Mouse (Mus musculus): ENCODE data around the gene Cfap221. TPM values are rescaled to one million over a fixed set of nuclear protein-coding genes. Genes with fewer than 3 reads are reported as not detected.

Cfap221 gene
- total and polyA plus RNA-seq, 3 experiments = not detected

DNA sequence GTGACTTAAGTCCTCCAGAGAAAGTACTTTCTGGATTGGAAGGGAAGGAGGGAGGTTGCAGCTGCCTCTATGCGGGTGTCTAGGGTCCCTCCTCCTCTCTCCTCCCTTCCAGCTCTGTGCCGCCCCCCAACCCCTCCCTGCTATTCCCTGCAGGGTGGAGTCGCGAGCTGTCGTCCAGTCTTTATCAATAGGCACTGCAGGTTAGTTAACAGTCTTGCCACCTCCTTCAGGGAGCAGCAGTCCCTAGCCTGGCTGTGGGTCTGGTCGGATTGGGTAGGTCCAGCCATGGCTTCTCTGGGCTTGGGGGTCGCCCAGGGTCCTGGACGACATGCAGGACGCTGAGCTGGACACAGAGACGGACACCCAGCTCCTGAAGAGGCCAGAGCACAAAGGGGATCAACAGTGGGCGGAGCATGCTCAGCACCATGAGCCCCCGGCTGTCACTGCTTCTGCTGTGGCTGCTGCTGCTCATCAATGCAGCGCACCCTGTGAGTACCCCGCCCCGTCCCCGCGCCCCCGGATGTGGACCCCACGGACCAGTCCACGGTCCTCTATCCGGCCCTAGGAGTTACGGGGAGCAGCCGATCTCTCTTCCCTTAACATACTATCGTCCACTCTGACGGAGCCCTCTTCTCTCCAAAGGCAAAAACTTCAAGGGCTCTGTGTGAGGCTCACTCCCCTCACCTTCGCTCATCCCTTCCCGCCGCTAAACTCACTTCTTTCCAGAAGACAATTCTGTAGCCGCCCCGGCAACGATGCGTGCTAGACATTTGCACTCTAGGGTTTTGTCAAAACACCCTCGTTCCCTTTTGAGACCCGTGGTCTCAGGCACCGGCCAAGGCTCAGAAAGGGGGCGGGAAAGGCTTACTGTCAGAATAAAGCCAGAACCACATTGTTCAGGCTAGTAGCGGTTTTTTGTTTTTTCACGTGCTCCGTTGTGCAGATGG, 10.1 kb upstream of the Cfap221 start, which contains the start of gene Sctr:
TSS of gene Sctr (plus strand) at position 51 of the 947 bp plus-strand sequence.
- Histone ChIP-seq H3K4me2 (ENCODE audit: insufficient read depth, low read depth, poor library complexity, severe bottlenecking) (no peak within 1 kb of the TSS), H3K4me1 (ENCODE audit: control insufficient read depth in 1 of 2, insufficient read depth in 2 of 2) (no peaks in the 10 kb centered on the region), H3K36me3 (replicated peaks in 1 of 2; ENCODE audit: control insufficient read depth in 1 of 2, insufficient read depth in 1 of 2, low read length in 1 of 2) (no peaks in the 10 kb centered on the region), H3K9me3 (replicated peaks; ENCODE audit: low read length) (no peaks in the 10 kb centered on the region), H3K79me2 (replicated peaks; ENCODE audit: control insufficient read depth, extremely low read depth, insufficient read depth, poor library complexity, severe bottlenecking) (no peaks in the 10 kb centered on the region), H3K4me3 (replicated peaks in 1 of 3; ENCODE audit: low read depth in 2 of 3, low read length in 2 of 3, poor library complexity in 1 of 3) (no peak within 1 kb of the TSS), H3K27me3 (replicated peaks) (no peaks in the 10 kb centered on the region), H3K9ac (ENCODE audit: insufficient read depth, low read depth) (no peak within 1 kb of the TSS), H3K27ac (ENCODE audit: insufficient read depth, low read depth) (no peak within 1 kb of the TSS)
- TF ChIP-seq MAZ (IDR thresholded peaks at IDR 0.05; ENCODE audit: low read depth, low read length) (no peak), ELF1 (IDR thresholded peaks at IDR 0.05; ENCODE audit: low read depth, low read length) (no peak), JUN (IDR thresholded peaks at IDR 0.05; ENCODE audit: insufficient read depth, low read depth, low read length) (no peak), PAX5 (IDR thresholded peaks at IDR 0.05; ENCODE audit: low read length) (no peak), RAD21 (IDR thresholded peaks at IDR 0.05; ENCODE audit: low read depth, low read length) (no peak), SIN3A (IDR thresholded peaks at IDR 0.05; ENCODE audit: low read length) (no peak), CHD1 (IDR thresholded peaks at IDR 0.05; ENCODE audit: low read depth, low read length) (no peak), BHLHE40 (IDR thresholded peaks at IDR 0.05; ENCODE audit: low read depth, low read length) (no peak), E2F4 (IDR thresholded peaks at IDR 0.05; ENCODE audit: insufficient replicate concordance, low read depth, low read length) (no peak), USF1 (IDR thresholded peaks at IDR 0.05; ENCODE audit: low read depth, low read length) (no peak), MAX (IDR thresholded peaks at IDR 0.05; ENCODE audit: low read length) (no peak), IRF4 (IDR thresholded peaks at IDR 0.05; ENCODE audit: low read depth, low read length) (no peak), ETS1 (conservative IDR thresholded peaks at IDR 0.05; ENCODE audit: low read depth, low read length) (no peak), POLR2AphosphoS2 (IDR thresholded peaks at IDR 0.05; ENCODE audit: low read depth, low read length) (no peak), UBTF (IDR thresholded peaks at IDR 0.05; ENCODE audit: low read depth, low read length) (no peak), KAT2A (IDR thresholded peaks at IDR 0.05; ENCODE audit: insufficient replicate concordance, low read length) (no peak)
- DNase-seq (ENCODE audit: extremely low read depth) = no peak
- in situ Hi-C loops (cut with MboI; ENCODE audit: low pct_ligation_motif_present, low pct_unique_long_range_greater_than_20kb, low sequenced_read_pairs) (no loop called here), dilution Hi-C loops (cut with MboI; ENCODE audit: extremely low pct_ligation_motif_present, extremely low pct_unique_long_range_greater_than_20kb, low sequenced_read_pairs) (no loop called here)

DNA sequence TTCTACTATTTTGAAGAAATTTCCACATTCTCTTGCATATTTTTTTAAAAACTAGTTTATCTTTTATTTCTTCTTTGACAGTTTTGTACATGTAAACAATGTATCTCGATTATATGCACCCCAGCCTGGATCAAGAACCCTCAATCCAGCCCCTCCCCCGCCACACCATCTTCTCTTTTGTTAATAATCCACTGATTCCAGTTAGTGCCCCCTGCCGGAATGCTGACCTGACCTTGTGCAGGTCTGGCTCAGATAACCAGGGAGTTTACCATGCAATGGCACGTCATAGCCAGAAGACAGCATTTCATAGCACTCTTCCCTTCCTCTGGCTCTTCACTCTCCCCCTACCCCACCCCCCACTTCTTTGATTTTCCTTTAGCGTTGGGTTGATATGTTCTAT, 610 bp upstream of the Cfap221 start:
- Histone ChIP-seq H3K9me3 (replicated peaks; ENCODE audit: low read length) (no peaks in the 10 kb centered on the region), H3K36me3 (replicated peaks in 1 of 2; ENCODE audit: control insufficient read depth in 1 of 2, insufficient read depth in 1 of 2, low read length in 1 of 2) (no peaks in the 10 kb centered on the region), H3K4me2 (ENCODE audit: insufficient read depth, low read depth, poor library complexity, severe bottlenecking) (peak overlapping the region; percentile 83; the same call in 1 of the 2 replicates), H3K27me3 (replicated peaks) (no peaks in the 10 kb centered on the region), H3K79me2 (replicated peaks; ENCODE audit: control insufficient read depth, extremely low read depth, insufficient read depth, poor library complexity, severe bottlenecking) (no peaks in the 10 kb centered on the region), H3K9ac (ENCODE audit: insufficient read depth, low read depth) (no peak overlapping the region), H3K4me3 (replicated peaks in 1 of 3; ENCODE audit: low read depth in 2 of 3, low read length in 2 of 3, poor library complexity in 1 of 3) (no peak overlapping the region), H3K27ac (ENCODE audit: insufficient read depth, low read depth) (no peak overlapping the region), H3K4me1 (ENCODE audit: control insufficient read depth in 1 of 2, insufficient read depth in 2 of 2) (no peaks in the 10 kb centered on the region)
- dilution Hi-C loops (cut with MboI; ENCODE audit: extremely low pct_ligation_motif_present, extremely low pct_unique_long_range_greater_than_20kb, low sequenced_read_pairs) (no loop called here), in situ Hi-C loops (cut with MboI; ENCODE audit: low pct_ligation_motif_present, low pct_unique_long_range_greater_than_20kb, low sequenced_read_pairs) (no loop called here)
- DNase-seq (ENCODE audit: extremely low read depth) = no peak
- no peak for TF ChIP-seq MAZ (IDR thresholded peaks at IDR 0.05; ENCODE audit: low read depth, low read length)
- no peak for TF ChIP-seq ZNF384 (IDR thresholded peaks at IDR 0.05; ENCODE audit: low read depth, low read length)
- no peak for TF ChIP-seq CTCF (conservative IDR thresholded peaks at IDR 0.05 in 1 of 2, IDR thresholded peaks at IDR 0.05 in 1 of 2; ENCODE audit: low read depth in 2 of 2, low read length in 2 of 2)
- no peak for TF ChIP-seq EP300 (IDR thresholded peaks at IDR 0.05; ENCODE audit: low read length)
- TF ChIP-seq MEF2A (IDR thresholded peaks at IDR 0.05; ENCODE audit: borderline replicate concordance, low read depth, low read length) = no peak
- no peak for TF ChIP-seq KAT2A (IDR thresholded peaks at IDR 0.05; ENCODE audit: insufficient replicate concordance, low read length)
- no peak for TF ChIP-seq USF1 (IDR thresholded peaks at IDR 0.05; ENCODE audit: low read depth, low read length)
- TF ChIP-seq RAD21 (IDR thresholded peaks at IDR 0.05; ENCODE audit: low read depth, low read length) = no peak
- no peak for TF ChIP-seq NRF1 (IDR thresholded peaks at IDR 0.05; ENCODE audit: low read depth, low read length)
- no peak for TF ChIP-seq PAX5 (IDR thresholded peaks at IDR 0.05; ENCODE audit: low read length)
- no peak for TF ChIP-seq POLR2A (IDR thresholded peaks at IDR 0.05; ENCODE audit: low read depth, low read length)
- no peak for TF ChIP-seq CHD2 (IDR thresholded peaks at IDR 0.05; ENCODE audit: low read length)
- no peak for TF ChIP-seq SIN3A (IDR thresholded peaks at IDR 0.05; ENCODE audit: low read length)
- TF ChIP-seq MAX (IDR thresholded peaks at IDR 0.05; ENCODE audit: low read length) = no peak

Data from CH12.LX (cell line).